Mouse (Mus musculus) mouse trophoblast stem cell (cell line): Measurements from ENCODE around the gene Arrdc2.

Source experiments
- in situ Hi-C, 2 experiments: fragments of 300-500 bp; cut with MseI, MboI; formaldehyde crosslinking; loops; 2 replicates in 1 of 2; 3 replicates in 1 of 2; pipeline ENCODE4 v1.15.1; 2025

Arrdc2 gene

GRCm38 (mm10) chr8:70789046-70789445 is 50.5 kb downstream of the Arrdc2 start:
- in situ Hi-C loops, result no loop called here

GRCm38 (mm10) chr8:70787941-70788667 is 51.4 kb downstream of the Arrdc2 start:
- in situ Hi-C loops, result no loop called here

- in situ Hi-C loops, result no loop called here
These were observed 52.5 kb downstream of the Arrdc2 start for GRCm38 (mm10) chr8:70787051-70787445.

- in situ Hi-C loops, result no loop called here
These were observed 53.0 kb downstream of the Arrdc2 start for GRCm38 (mm10) chr8:70786291-70787050.
